Mouse (Mus musculus) liver, embryonic 13.5 days (tissue): Measurements from ENCODE around the gene Ctc1. TPM values are rescaled to one million over a fixed set of nuclear protein-coding genes. Genes with fewer than 3 reads are reported as not detected.
"Not testable (repeated sequence)": the region's sequence is repeated elsewhere in the genome, so short reads cannot be mapped to it uniquely, and the experiment has no call there.

Experiments
- ATAC-seq: fragments of 200-750 bp; cut with Nextera tagmentation; 2 replicates; pipeline ENCODE4 v1.8.0; 2017; ENCODE audit warnings: low read depth, mild to moderate bottlenecking, moderate number of reproducible peaks, moderate library complexity
- DNase-seq: peaks from one replicate; pipeline ENCODE4 v3.0.0; 2022
- H3K27ac ChIP-seq: fragments of 300-500 bp; sonication (generic); 2 replicates; pipeline ENCODE4 v1.5.1; 2015; ENCODE audit warnings: moderate library complexity, mild to moderate bottlenecking, inconsistent platforms
- H3K27me3 ChIP-seq: fragments of 300-500 bp; sonication (generic); 2 replicates; pipeline ENCODE4 v1.6.1; 2015; ENCODE audit warnings: mild to moderate bottlenecking, inconsistent platforms
- H3K36me3 ChIP-seq: fragments of 300-500 bp; sonication (generic); 2 replicates; pipeline ENCODE4 v1.6.1; 2015; ENCODE audit warnings: mild to moderate bottlenecking, inconsistent platforms
- H3K4me1 ChIP-seq: fragments of 300-500 bp; sonication (generic); replicated peaks from 2 replicates; pipeline ENCODE4 v1.6.1; 2015; ENCODE audit warnings: inconsistent platforms
- H3K4me2 ChIP-seq: fragments of 300-500 bp; sonication (generic); 2 replicates; pipeline ENCODE4 v1.6.1; 2015; ENCODE audit warnings: inconsistent platforms, mild to moderate bottlenecking, moderate library complexity
- H3K4me3 ChIP-seq: fragments of 300-500 bp; sonication (generic); replicated peaks from 2 replicates; pipeline ENCODE4 v1.5.1; 2015; ENCODE audit warnings: mild to moderate bottlenecking, inconsistent platforms
- H3K9ac ChIP-seq: fragments of 300-500 bp; sonication (generic); 2 replicates; pipeline ENCODE4 v1.6.1; 2015; ENCODE audit warnings: mild to moderate bottlenecking, inconsistent platforms
- H3K9me3 ChIP-seq: fragments of 300-500 bp; sonication (generic); replicated peaks from 2 replicates; pipeline ENCODE4 v1.6.1; 2016; ENCODE audit warnings: inconsistent platforms
- WGBS: fragments of 180-500 bp; shearing (Covaris S2); methylation state at CpG from one replicate; pipeline ENCODE4 v1.1.7; 2015; ENCODE audit not compliant: insufficient replicate concordance; 5-methylcytosine and 5-hydroxymethylcytosine counted together
- polyA plus RNA-seq: library from polyadenylated mRNA; unstranded; fragments of >200 nt; fragmentation: Nextera tagmentation; extraction: Ambion mirVana; gene quantifications from 2 replicates; pipeline ENCODE4 v1.2.1, GENCODE M21; 2015

The Ctc1 gene
- polyA plus RNA-seq, 1 experiment from 2014 or later = 16.9 TPM

GRCm38 (mm10) chr11:68980919-68981318, 34.8 kb upstream of the Ctc1 start:
- 54% methylated on average over 3 of the region's 3 CpGs for WGBS
- no peak overlapping the region for H3K9ac ChIP-seq
- no peak overlapping the region for H3K4me2 ChIP-seq
- DNase-seq (no peak), ATAC-seq (no peak)
- H3K36me3 ChIP-seq = 0 out of 2 replicates have a peak, but pooled peaks cover 3% of the 10 kb centered on the region
- peaks cover 10% of the 10 kb centered on the region for H3K4me1 ChIP-seq
- H3K9me3 ChIP-seq = no peaks in the 10 kb centered on the region
- no peaks in the 10 kb centered on the region for H3K27me3 ChIP-seq
- no peak overlapping the region for H3K27ac ChIP-seq
- no peak overlapping the region for H3K4me3 ChIP-seq

DNA sequence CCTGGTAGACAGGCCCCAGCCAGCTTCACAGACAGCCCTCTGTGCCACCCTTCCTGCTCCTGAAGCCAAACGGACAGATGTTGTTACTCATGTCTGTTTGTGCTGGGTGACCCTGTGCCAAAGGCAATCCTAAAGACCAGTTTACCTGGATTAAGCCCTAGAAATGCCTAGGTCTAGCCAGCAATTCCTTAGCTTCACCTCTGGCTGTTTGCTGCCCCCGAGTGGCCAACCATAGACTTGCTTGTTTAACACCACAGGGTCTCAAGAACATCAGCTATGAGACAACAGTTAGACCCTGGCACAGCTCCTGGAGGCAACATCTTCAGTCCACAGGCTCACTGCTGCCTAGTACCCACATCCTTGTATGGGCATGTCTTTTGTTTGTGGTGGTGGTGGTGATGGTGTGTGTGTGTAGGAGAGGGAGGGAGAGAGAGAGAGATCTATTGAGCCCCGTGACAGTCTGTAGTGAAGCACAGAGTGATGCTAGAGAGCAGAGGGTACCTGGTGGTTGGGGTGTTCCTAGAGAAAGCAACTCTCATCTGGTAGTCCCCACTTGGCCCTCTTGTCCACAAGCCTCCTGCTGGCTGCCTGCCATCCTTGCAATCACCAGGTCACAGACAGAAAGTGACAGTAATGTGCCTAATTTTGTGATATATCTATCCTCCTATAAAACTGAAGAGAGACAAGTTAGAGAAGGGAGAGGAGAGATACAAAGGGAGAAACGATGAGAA, 32.9 kb upstream of the Ctc1 start:
- peaks cover 19% of the 10 kb centered on the region for H3K36me3 ChIP-seq
- H3K9me3 ChIP-seq = no peaks in the 10 kb centered on the region
- H3K4me2 ChIP-seq = no peak overlapping the region
- ATAC-seq = no peak
- H3K4me1 ChIP-seq = peaks cover 10% of the 10 kb centered on the region
- 17% methylated on average over 4 of the region's 4 CpGs for WGBS
- no peak overlapping the region for H3K4me3 ChIP-seq
- H3K9ac ChIP-seq = no peak overlapping the region
- peak; percentile 48 for DNase-seq
- no peaks in the 10 kb centered on the region for H3K27me3 ChIP-seq
- H3K27ac ChIP-seq = 0 out of 2 replicates have a peak overlapping the region, but pooled peaks have one; percentile 3

- Histone ChIP-seq H3K27me3 (no peaks in the 10 kb centered on the region), H3K27ac (no peak overlapping the region), H3K9me3 (no peaks in the 10 kb centered on the region), H3K4me1 (no peaks in the 10 kb centered on the region), H3K9ac (no peak overlapping the region), H3K4me3 (no peak overlapping the region), H3K36me3 (peaks cover 65% of the 10 kb centered on the region), H3K4me2 (no peak overlapping the region)
- no peak for ATAC-seq
- no peak for DNase-seq
- WGBS = 86% methylated on average over 11 of the region's 11 CpGs
Observed at GRCm38 (mm10) chr11:68987365-68987882, 28.3 kb upstream of the Ctc1 start.

GRCm38 (mm10) chr11:68988341-68988740, 27.4 kb upstream of the Ctc1 start:
- DNase-seq = no peak
- Histone ChIP-seq H3K27ac (no peak overlapping the region), H3K4me2 (no peak overlapping the region), H3K4me1 (no peaks in the 10 kb centered on the region), H3K27me3 (no peaks in the 10 kb centered on the region), H3K36me3 (peaks cover 74% of the 10 kb centered on the region), H3K9ac (no peak overlapping the region), H3K4me3 (no peak overlapping the region), H3K9me3 (no peaks in the 10 kb centered on the region)
- no peak for ATAC-seq
- WGBS = 91% methylated on average over 17 of the region's 17 CpGs

DNA sequence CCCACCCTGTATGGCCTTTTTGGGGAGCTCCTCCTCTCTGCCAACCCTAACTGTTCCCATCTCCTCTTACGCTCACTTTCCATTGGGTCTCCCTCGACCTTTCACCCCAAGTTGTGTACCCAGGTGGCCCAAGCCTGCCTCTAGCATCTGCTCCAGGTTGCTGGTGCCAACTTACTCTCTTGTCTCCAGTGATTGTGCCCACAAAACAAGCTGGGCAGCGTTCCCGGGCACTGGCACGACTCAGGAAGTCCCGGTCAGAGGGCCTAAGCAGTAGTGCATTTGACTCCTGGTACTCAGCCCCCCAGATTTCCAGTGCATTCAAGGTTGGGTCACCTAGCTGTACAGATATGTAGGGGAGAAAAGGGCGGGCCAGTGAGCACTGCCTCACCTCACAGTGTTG, 22.6 kb upstream of the Ctc1 start:
- no peaks in the 10 kb centered on the region; the same call in 1 of the 2 replicates for H3K4me1 ChIP-seq
- H3K36me3 ChIP-seq = peaks cover 97% of the 10 kb centered on the region
- no peak overlapping the region for H3K27ac ChIP-seq
- no peak overlapping the region for H3K4me2 ChIP-seq
- 84% methylated on average over 7 of the region's 7 CpGs for WGBS
- DNase-seq = no peak
- no peaks in the 10 kb centered on the region for H3K9me3 ChIP-seq
- H3K9ac ChIP-seq = no peak overlapping the region
- no peak overlapping the region for H3K4me3 ChIP-seq
- no peak for ATAC-seq
- no peaks in the 10 kb centered on the region for H3K27me3 ChIP-seq

- H3K9ac ChIP-seq = no peak overlapping the region
- no peak overlapping the region for H3K4me3 ChIP-seq
- H3K27ac ChIP-seq = no peak overlapping the region
- H3K4me1 ChIP-seq = no peaks in the 10 kb centered on the region; the same call in 1 of the 2 replicates
- WGBS = 86% methylated on average over 3 of the region's 3 CpGs
- no peak for ATAC-seq
- no peak for DNase-seq
- H3K4me2 ChIP-seq = no peak overlapping the region
- H3K9me3 ChIP-seq = no peaks in the 10 kb centered on the region
- H3K36me3 ChIP-seq = peaks cover 96% of the 10 kb centered on the region
- H3K27me3 ChIP-seq = no peaks in the 10 kb centered on the region
Observed at GRCm38 (mm10) chr11:68994377-68994776, 21.3 kb upstream of the Ctc1 start.

DNA sequence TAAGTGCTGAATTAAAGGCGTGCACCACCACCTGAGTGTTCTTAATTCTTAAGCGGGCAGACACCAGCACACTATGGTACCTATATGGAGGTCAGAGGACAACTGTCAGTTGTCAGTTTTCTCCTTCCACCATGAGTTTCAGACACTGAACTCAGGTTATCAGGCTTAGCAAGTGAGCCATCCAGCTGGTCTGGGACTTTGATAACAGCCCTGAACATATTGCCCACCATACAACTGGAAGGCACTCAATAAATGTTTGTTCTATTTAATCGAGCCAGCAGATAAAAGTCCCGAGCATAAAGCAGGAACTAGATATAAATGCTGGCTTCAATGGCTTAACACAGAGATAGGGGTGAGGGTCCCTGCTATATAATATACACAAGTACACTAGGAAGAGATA, 18.6 kb upstream of the Ctc1 start:
- Histone ChIP-seq H3K27me3 (no peaks in the 10 kb centered on the region), H3K27ac (no peak overlapping the region), H3K9me3 (no peaks in the 10 kb centered on the region), H3K4me3 (no peak overlapping the region), H3K4me2 (no peak overlapping the region), H3K9ac (no peak overlapping the region), H3K4me1 (no peaks in the 10 kb centered on the region; the same call in 1 of the 2 replicates), H3K36me3 (peaks cover 96% of the 10 kb centered on the region)
- ATAC-seq (no peak), DNase-seq (no peak)
- WGBS = 65% methylated on average over 4 of the region's 4 CpGs

DNA sequence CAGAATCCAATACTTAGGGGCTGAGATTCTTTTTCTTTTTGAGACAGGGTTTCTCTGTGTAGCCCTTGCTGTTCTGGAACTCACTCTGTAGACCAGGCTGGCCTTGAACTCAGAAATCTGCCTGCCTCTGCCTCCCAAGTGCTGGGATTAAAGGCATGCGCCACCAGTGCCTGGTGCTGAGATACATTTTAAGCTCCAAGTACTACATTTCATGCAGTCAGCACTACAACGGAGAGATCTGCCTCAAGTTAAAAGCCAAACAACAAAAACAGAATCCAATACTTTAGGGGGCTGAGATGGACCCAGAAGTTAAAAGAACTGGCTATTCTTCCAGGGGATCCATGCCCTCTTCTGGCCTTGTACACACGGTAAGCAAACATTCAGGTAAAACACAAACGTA, 12.9 kb upstream of the Ctc1 start:
- Histone ChIP-seq H3K36me3 (peaks cover 58% of the 10 kb centered on the region), H3K4me1 (peaks cover 39% of the 10 kb centered on the region)
- 85% methylated on average over 4 of the region's 4 CpGs for WGBS
- not testable (repeated sequence) for H3K27me3 ChIP-seq, ATAC-seq, H3K27ac ChIP-seq, H3K9ac ChIP-seq, H3K4me3 ChIP-seq, H3K9me3 ChIP-seq, DNase-seq, H3K4me2 ChIP-seq

- ATAC-seq = no peak
- Histone ChIP-seq H3K27ac (no peak overlapping the region), H3K36me3 (peaks cover 50% of the 10 kb centered on the region), H3K4me1 (peaks cover 41% of the 10 kb centered on the region), H3K27me3 (no peaks in the 10 kb centered on the region), H3K9me3 (no peaks in the 10 kb centered on the region), H3K4me2 (no peak overlapping the region), H3K9ac (no peak overlapping the region), H3K4me3 (no peak overlapping the region)
- no peak for DNase-seq
- 61% methylated on average over 4 of the region's 4 CpGs for WGBS
Observed at GRCm38 (mm10) chr11:69003592-69003991, 12.1 kb upstream of the Ctc1 start.

GRCm38 (mm10) chr11:69005193-69005592, 10.5 kb upstream of the Ctc1 start:
- Histone ChIP-seq H3K4me2 (peak overlapping the region; percentile 43), H3K4me3 (no peak overlapping the region), H3K9me3 (no peaks in the 10 kb centered on the region), H3K36me3 (peaks cover 35% of the 10 kb centered on the region), H3K9ac (peak overlapping the region; percentile 45; the same call in 1 of the 2 replicates), H3K27ac (peak overlapping the region; percentile 70), H3K27me3 (no peaks in the 10 kb centered on the region), H3K4me1 (peaks cover 43% of the 10 kb centered on the region)
- ATAC-seq (peak; percentile 79), DNase-seq (peak; percentile 43)
- WGBS = 43% methylated on average over 7 of the region's 7 CpGs

- not testable (repeated sequence) for H3K9me3 ChIP-seq, H3K27ac ChIP-seq, ATAC-seq, DNase-seq, H3K27me3 ChIP-seq
- Histone ChIP-seq H3K9ac (peak overlapping the region; percentile 47; the same call in 1 of the 2 replicates), H3K4me3 (peak overlapping the region; percentile 86), H3K4me1 (peaks cover 55% of the 10 kb centered on the region), H3K36me3 (peaks cover 21% of the 10 kb centered on the region), H3K4me2 (peak overlapping the region; percentile 86)
Observed at GRCm38 (mm10) chr11:69006575-69006974, 9.1 kb upstream of the Ctc1 start.
